Mouse (Mus musculus) lung, embryonic 15.5 days (tissue): ENCODE measurements around the gene Cpa4. TPM values are rescaled to one million over a fixed set of nuclear protein-coding genes. Genes with fewer than 3 reads are reported as not detected.

ENCODE experiments used
- ATAC-seq: fragments of 200-750 bp; cut with Nextera tagmentation; 2 replicates; pipeline ENCODE4 v1.8.0; 2017; ENCODE audit warnings: moderate number of reproducible peaks, borderline replicate concordance; ENCODE audit not compliant: low FRiP score, low TSS enrichment; ENCODE audit errors: extremely low read depth
- H3K27ac ChIP-seq: fragments of 300-500 bp; sonication (generic); 2 replicates; pipeline ENCODE4 v1.5.1; 2015; ENCODE audit warnings: moderate library complexity, mild to moderate bottlenecking, inconsistent platforms
- H3K27me3 ChIP-seq: fragments of 300-500 bp; sonication (generic); 2 replicates; pipeline ENCODE4 v1.6.1; 2015; ENCODE audit warnings: inconsistent platforms
- H3K36me3 ChIP-seq: fragments of 300-500 bp; sonication (generic); 2 replicates; pipeline ENCODE4 v1.6.1; 2015; ENCODE audit warnings: inconsistent platforms
- H3K4me1 ChIP-seq: fragments of 300-500 bp; sonication (generic); 2 replicates; pipeline ENCODE4 v1.6.1; 2015; ENCODE audit warnings: inconsistent platforms
- H3K4me2 ChIP-seq: fragments of 300-500 bp; sonication (generic); 2 replicates; pipeline ENCODE4 v1.6.1; 2015; ENCODE audit warnings: inconsistent platforms, mild to moderate bottlenecking, moderate library complexity
- H3K4me3 ChIP-seq: fragments of 300-500 bp; sonication (generic); 2 replicates; pipeline ENCODE4 v1.5.1; 2015; ENCODE audit warnings: mild to moderate bottlenecking, inconsistent platforms
- H3K9ac ChIP-seq: fragments of 300-500 bp; sonication (generic); 2 replicates; pipeline ENCODE4 v1.6.1; 2015; ENCODE audit warnings: inconsistent platforms
- H3K9me3 ChIP-seq: fragments of 300-500 bp; sonication (generic); 2 replicates; pipeline ENCODE4 v1.6.1; 2016; ENCODE audit warnings: inconsistent platforms
- WGBS: fragments of 180-500 bp; shearing (Covaris S2); methylation state at CpG from one replicate; pipeline ENCODE4 v1.1.7; 2015; 5-methylcytosine and 5-hydroxymethylcytosine counted together
- polyA plus RNA-seq: library from polyadenylated mRNA; unstranded; fragments of >200 nt; fragmentation: Nextera tagmentation; extraction: Ambion mirVana; gene quantifications from 2 replicates; pipeline ENCODE4 v1.2.1, GENCODE M21; 2015

Gene Cpa4
- polyA plus RNA-seq, 1 experiment from 2014 or later: 0.15 TPM

DNA sequence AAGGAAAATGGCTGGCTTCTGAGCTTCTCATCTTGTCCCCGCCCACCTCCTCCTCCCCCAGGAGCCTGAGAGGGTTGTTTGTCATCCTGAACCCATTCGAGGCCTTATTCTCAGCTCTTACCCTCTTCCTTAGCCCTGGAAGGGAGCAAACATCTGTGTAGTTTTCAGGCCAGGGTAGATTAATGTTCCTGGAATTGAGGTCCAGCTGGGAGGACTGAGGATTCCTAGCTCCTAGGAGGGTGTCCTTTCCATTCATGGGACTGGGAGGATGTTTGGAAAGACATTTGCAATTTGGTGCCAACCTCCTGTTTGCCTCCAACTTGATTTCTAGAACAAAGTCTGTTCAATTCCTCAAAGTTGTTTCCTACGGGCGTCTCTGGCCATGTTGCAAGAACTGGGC is 52.4 kb downstream of the Cpa4 start:
- no peak for ATAC-seq
- no peak overlapping the region for H3K9ac ChIP-seq
- H3K4me2 ChIP-seq: no peak overlapping the region
- WGBS: 62% methylated on average over 4 of the region's 4 CpGs
- no peaks in the 10 kb centered on the region for H3K9me3 ChIP-seq
- H3K27ac ChIP-seq: peak overlapping the region; percentile 85
- no peak overlapping the region for H3K4me3 ChIP-seq
- H3K27me3 ChIP-seq: no peaks in the 10 kb centered on the region
- H3K36me3 ChIP-seq: no peaks in the 10 kb centered on the region
- H3K4me1 ChIP-seq: peaks cover 46% of the 10 kb centered on the region

DNA sequence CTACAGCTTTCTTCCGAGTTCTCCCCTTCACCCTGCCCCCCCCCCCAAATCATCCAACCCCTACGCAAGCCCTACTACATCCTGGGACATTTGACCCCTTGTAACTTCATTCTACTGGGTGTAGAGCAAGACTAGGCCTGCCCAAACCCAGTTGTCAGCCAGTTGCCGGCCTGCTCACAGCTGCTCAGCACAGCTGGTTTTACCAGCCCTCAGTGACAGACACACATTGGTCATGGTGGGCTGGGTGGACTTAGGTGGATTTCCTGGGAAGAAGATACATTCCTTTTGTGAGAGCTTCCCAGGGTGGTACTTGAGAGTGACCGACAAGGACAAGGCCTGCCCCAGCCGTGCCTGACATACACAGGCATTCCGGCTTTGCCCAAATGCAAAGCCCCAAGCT is 52.8 kb downstream of the Cpa4 start:
- Histone ChIP-seq H3K4me3 (no peak overlapping the region), H3K36me3 (no peaks in the 10 kb centered on the region), H3K9ac (no peak overlapping the region), H3K27ac (peak overlapping the region; percentile 85), H3K4me2 (no peak overlapping the region), H3K9me3 (no peaks in the 10 kb centered on the region), H3K27me3 (no peaks in the 10 kb centered on the region), H3K4me1 (peaks cover 46% of the 10 kb centered on the region)
- ATAC-seq: no peak
- 76% methylated on average over 6 of the region's 6 CpGs for WGBS

DNA sequence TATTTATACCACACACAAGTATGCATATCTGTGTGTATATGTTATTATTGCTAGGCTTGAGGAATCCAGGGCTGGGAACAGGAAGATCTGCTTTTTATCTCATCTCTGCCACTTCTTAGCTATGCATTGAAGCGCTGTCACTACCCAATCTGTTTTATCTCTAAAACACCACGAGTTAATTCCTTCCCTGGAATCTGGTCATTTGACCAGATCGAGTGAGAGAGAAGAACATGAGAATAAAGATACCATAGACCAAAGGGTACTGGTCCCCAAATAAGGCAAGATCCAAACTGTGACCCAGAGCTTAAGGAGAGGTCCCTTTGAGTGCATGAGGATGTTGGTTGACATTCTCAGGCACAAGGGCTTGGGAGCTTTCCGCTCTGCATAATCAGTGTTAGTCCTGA is 53.8 kb downstream of the Cpa4 start:
- Histone ChIP-seq H3K9me3 (no peaks in the 10 kb centered on the region), H3K4me2 (no peak overlapping the region), H3K27me3 (no peaks in the 10 kb centered on the region), H3K9ac (no peak overlapping the region), H3K4me3 (no peak overlapping the region), H3K27ac (peak overlapping the region; percentile 64), H3K4me1 (peaks cover 37% of the 10 kb centered on the region), H3K36me3 (no peaks in the 10 kb centered on the region)
- peak; percentile 75 for ATAC-seq
- whole genome bisulfite sequencing: 31% methylated on average over 4 of the region's 4 CpGs

DNA sequence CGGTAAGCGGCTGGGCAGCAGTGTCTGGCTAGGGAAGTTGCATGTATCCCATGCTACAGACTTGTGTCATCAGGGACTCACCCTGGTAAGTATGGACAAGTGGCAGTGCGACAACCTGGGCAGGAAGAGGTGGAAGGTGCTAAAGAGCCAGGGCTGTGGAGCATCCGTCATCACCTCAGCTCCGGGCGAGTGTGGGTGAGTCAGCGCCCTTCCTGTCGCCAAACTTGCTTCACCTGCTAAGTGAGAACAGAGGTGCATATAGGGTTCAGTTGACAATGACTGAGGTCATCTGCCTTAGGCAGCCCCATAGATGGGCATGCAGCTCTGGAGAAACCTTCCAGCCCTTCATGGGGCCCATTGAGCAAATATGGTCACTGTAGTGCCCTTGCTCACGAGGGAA is 56.6 kb downstream of the Cpa4 start:
- no peaks in the 10 kb centered on the region for H3K9me3 ChIP-seq
- no peak overlapping the region for H3K9ac ChIP-seq
- no peaks in the 10 kb centered on the region for H3K27me3 ChIP-seq
- H3K36me3 ChIP-seq: no peaks in the 10 kb centered on the region
- H3K27ac ChIP-seq: no peak overlapping the region
- no peak for ATAC-seq
- H3K4me1 ChIP-seq: peaks cover 19% of the 10 kb centered on the region
- WGBS: 79% methylated on average over 9 of the region's 9 CpGs
- no peak overlapping the region for H3K4me2 ChIP-seq
- H3K4me3 ChIP-seq: no peak overlapping the region

DNA sequence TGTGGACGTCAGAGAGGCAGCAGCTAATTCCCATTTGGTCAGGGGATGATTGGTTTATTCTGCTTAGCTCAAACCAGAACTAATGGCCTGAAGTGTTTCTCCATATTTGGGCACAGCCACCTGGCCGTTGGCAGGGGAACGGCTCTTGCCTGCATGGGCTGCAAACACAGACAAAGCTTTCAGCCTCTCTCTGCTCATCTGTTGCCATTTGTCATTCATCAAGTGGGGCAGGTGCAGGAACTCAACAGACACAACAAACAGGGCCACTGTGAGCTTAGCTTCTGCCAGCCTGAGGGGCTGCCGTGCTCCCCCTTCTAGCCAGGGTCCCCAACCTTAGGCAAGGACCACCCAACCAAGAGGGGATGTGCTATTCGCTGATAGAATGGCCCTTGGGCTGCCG is 60.0 kb downstream of the Cpa4 start:
- Histone ChIP-seq H3K36me3 (no peaks in the 10 kb centered on the region), H3K9me3 (no peaks in the 10 kb centered on the region), H3K4me1 (no peaks in the 10 kb centered on the region), H3K27ac (no peak overlapping the region), H3K4me3 (no peak overlapping the region), H3K9ac (no peak overlapping the region), H3K4me2 (no peak overlapping the region), H3K27me3 (no peaks in the 10 kb centered on the region)
- WGBS: 28% methylated on average over 6 of the region's 6 CpGs
- 0 out of 2 replicates have a peak, but pooled peaks have one; percentile 32 for ATAC-seq

DNA sequence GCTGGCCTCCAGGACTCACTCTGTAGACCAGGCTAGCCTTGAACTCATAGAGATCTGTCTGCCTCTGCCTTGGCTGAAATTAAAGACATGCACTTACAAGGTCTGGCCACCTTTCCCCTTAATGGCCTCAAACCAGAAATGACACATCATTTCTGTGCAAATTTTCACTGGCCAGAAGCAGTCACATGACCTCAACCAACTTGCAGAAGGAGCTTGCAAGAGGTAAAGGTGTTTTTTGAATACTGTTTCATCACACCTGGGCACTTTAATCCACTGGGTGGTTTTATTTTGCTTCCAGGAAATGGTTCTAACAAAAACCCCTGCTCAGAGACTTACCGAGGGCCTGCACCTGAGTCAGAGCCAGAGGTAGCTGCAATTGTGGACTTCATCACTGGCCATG is 61.8 kb downstream of the Cpa4 start:
- 84% methylated on average over 1 of the region's 1 CpGs for WGBS
- H3K27ac ChIP-seq: no peak overlapping the region
- H3K27me3 ChIP-seq: no peaks in the 10 kb centered on the region
- H3K9ac ChIP-seq: no peak overlapping the region
- H3K36me3 ChIP-seq: no peaks in the 10 kb centered on the region
- peaks cover 1% of the 10 kb centered on the region; the same call in 1 of the 2 replicates for H3K4me1 ChIP-seq
- H3K9me3 ChIP-seq: no peaks in the 10 kb centered on the region
- no peak for ATAC-seq
- H3K4me2 ChIP-seq: no peak overlapping the region
- H3K4me3 ChIP-seq: no peak overlapping the region

DNA sequence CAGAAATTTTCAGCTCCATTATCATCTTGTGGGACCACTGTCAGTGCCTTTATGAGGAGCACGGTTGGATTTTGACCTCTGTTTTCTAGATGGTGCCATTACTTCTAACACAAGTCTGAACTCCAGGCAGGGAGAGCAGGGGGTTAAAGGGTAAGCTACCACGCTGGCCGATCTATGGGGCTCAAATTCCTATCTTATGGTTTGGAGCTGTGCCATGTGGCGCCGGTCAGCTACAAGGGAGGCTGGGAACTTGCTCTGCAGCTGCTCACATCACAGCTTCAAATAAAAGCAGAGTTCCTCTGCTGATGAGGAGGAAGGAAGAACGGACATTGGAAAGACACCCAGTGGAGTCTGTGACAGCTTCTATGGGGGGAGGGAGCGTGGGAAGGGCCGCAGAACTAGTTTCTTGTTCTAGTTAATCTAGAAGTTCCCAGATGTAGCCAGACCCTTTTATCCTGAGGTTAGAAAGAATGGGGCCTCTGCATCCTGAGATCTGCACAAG is 67.2 kb downstream of the Cpa4 start:
- WGBS: 16% methylated on average over 8 of the region's 8 CpGs
- Histone ChIP-seq H3K9me3 (no peaks in the 10 kb centered on the region), H3K27me3 (no peaks in the 10 kb centered on the region), H3K4me3 (no peak overlapping the region), H3K36me3 (no peaks in the 10 kb centered on the region), H3K4me2 (0 out of 2 replicates have a peak overlapping the region, but pooled peaks have one; percentile 1), H3K27ac (peak overlapping the region; percentile 86), H3K9ac (0 out of 2 replicates have a peak overlapping the region, but pooled peaks have one; percentile 17), H3K4me1 (peaks cover 22% of the 10 kb centered on the region)
- ATAC-seq: peak; percentile 15; the same call in 1 of the 2 replicates

DNA sequence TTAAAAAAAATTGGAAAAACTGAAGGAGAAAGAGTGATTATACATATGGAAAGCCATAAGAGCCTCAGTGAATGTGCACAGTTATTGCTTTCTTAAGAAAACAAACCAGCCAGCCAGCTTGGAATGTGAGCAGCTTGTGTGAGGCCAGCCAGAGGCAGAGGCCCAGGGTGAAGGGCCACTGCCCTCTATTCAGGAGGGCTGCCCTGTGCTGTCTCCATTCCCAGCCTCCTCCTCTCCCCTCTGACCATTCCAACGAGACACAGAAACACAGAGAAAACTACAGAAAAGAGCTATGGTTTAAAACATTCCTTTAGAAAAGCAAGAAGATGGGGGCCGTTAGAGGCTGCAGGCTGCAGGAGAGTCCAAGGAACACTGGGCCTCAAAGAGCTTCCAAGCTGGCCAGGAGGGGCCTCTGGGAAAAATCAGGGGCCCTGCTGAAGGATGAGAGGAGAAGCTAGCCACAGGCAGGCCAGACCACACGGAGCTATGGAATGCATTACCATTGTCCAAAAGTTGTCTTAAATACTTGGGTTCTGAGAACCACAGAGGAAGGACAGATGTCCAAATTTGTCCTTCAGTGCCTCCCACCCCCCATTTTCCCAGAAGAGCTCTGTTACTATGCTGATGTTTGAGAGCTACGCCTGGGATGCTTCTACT is 68.1 kb downstream of the Cpa4 start:
- H3K9ac ChIP-seq: 0 out of 2 replicates have a peak overlapping the region, but pooled peaks have one; percentile 2
- peak; percentile 63; the same call in 1 of the 2 replicates for ATAC-seq
- peaks cover 22% of the 10 kb centered on the region for H3K4me1 ChIP-seq
- WGBS: 35% methylated on average over 4 of the region's 4 CpGs
- no peak overlapping the region for H3K4me2 ChIP-seq
- no peak overlapping the region for H3K4me3 ChIP-seq
- peak overlapping the region; percentile 86 for H3K27ac ChIP-seq
- no peaks in the 10 kb centered on the region for H3K27me3 ChIP-seq
- no peaks in the 10 kb centered on the region for H3K36me3 ChIP-seq
- no peaks in the 10 kb centered on the region for H3K9me3 ChIP-seq

DNA sequence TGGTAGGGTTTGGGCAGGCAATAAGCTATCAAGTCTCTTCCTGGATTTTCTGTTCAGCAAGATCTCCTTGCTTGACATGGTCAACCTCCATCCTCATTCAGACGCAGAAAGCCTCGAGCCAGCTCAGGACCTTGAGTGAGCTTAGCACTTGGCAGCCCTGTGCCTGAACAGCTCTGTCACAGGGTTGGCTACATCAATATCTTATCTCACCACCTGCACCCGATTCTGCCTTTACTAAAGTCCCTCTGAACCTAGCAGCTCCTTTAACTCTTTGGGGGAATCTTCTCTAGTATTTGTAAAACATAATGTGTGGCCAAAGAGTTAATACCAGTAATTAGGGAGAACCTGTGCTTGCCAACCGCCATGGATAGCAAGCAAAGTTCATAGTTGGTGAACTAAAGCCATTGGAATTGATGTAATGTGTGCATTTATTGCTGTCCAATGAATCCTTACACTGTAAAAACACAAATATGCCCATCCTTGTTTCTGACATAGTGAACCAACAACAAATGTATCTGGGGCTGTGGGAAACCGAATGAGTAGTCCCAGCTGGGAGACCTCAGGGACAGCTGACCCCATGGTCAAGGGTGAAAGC is 70.6 kb downstream of the Cpa4 start, which contains the start of gene Cpa1:
Gene Cpa1, plus strand, starts transcription at position 545 of the 595 bp plus-strand sequence.
- no peak within 1 kb of the TSS for H3K4me2 ChIP-seq
- no peak within 1 kb of the TSS for H3K4me3 ChIP-seq
- no peaks in the 10 kb centered on the region for H3K27me3 ChIP-seq
- peaks cover 22% of the 10 kb centered on the region for H3K4me1 ChIP-seq
- H3K9me3 ChIP-seq: no peaks in the 10 kb centered on the region
- H3K36me3 ChIP-seq: no peaks in the 10 kb centered on the region
- no peak within 1 kb of the TSS for H3K27ac ChIP-seq
- WGBS: 61% methylated on average over 5 of the region's 5 CpGs
- no peak for ATAC-seq
- no peak within 1 kb of the TSS for H3K9ac ChIP-seq

Other genes with a start within 250 kb of the Cpa4 start
- gene Zc3hc1, start 177.3 kb upstream of the Cpa4 start, polyA plus RNA-seq: 62.7 and 65.2 TPM in 2 replicates
- 21.5 and 23.2 TPM in 2 replicates for gene Klhdc10, start 166.5 kb upstream of the Cpa4 start, polyA plus RNA-seq
- 35.3 and 39.6 TPM in 2 replicates for gene Tmem209, start 58.6 kb upstream of the Cpa4 start, polyA plus RNA-seq
- 0.12 TPM in 1 of 2 replicates, not detected in the other for gene Ssmem1, start 58.5 kb upstream of the Cpa4 start, polyA plus RNA-seq
- gene Cpa2, start 26.8 kb upstream of the Cpa4 start, polyA plus RNA-seq: 6.6 and 10.5 TPM in 2 replicates
- 0.18 TPM in 1 of 2 replicates, not detected in the other for gene Cpa5, start 42.6 kb downstream of the Cpa4 start, polyA plus RNA-seq
- gene Cpa1, start 70.8 kb downstream of the Cpa4 start, polyA plus RNA-seq: 3.5 and 6.5 TPM in 2 replicates
- gene Cep41, start 125.4 kb downstream of the Cpa4 start, polyA plus RNA-seq: 12.1 and 13.0 TPM in 2 replicates
- gene Mest, start 155.2 kb downstream of the Cpa4 start, polyA plus RNA-seq: 1,436 and 1,497 TPM in 2 replicates